Mouse (Mus musculus): ENCODE measurements around the gene Mex3d.

GRCm38 (mm10) chr10:80377716-80378115 is 9.7 kb downstream of the Mex3d start:
- TF ChIP-seq CTCF (IDR thresholded peaks at IDR 0.05; ENCODE audit: control insufficient read depth, insufficient read depth, insufficient replicate concordance, low read depth, low read length) (peak; percentile 92), POLR2A (IDR thresholded peaks at IDR 0.05; ENCODE audit: control insufficient read depth, low read depth, low read length) (no peak)

Measured in testis, adult 2 months (tissue).